Mouse (Mus musculus) liver, embryonic 14.5 days (tissue): ENCODE results near the gene Inha. TPM values are rescaled to one million over a fixed set of nuclear protein-coding genes. Genes with fewer than 3 reads are reported as not detected.
A peak's percentile ranks its signal among the peaks of the same experiment; 100 is the strongest.

Experiments used
- ATAC-seq: fragments of 200-750 bp; cut with Nextera tagmentation; 2 replicates; pipeline ENCODE4 v1.8.0; 2017; ENCODE audit warnings: moderate number of reproducible peaks, mild to moderate bottlenecking, moderate library complexity; ENCODE audit not compliant: insufficient read depth
- DNase-seq, 3 experiments: peaks; one replicate each; pipeline ENCODE4 v3.0.0-alpha.2; 2012 to 2013; ENCODE audit warnings: low read depth in 3 of 3, low spot score in 3 of 3
- H3K27ac ChIP-seq: fragments of 300-500 bp; sonication (generic); 2 replicates; pipeline ENCODE4 v1.5.1; 2014; ENCODE audit warnings: moderate library complexity, mild to moderate bottlenecking, control low read depth, inconsistent platforms
- H3K27me3 ChIP-seq: fragments of 300-500 bp; sonication (generic); 2 replicates; pipeline ENCODE4 v1.6.1; 2014; ENCODE audit warnings: mild to moderate bottlenecking, low read length, moderate library complexity; ENCODE audit not compliant: control insufficient read depth, insufficient read depth
- H3K36me3 ChIP-seq: fragments of 300-500 bp; sonication (generic); replicated peaks from 2 replicates; pipeline ENCODE4 v1.6.1; 2014; ENCODE audit warnings: low read depth; ENCODE audit not compliant: control insufficient read depth, insufficient read depth
- H3K4me1 ChIP-seq, 2 experiments: fragments of 200-500 bp in 1 of 2; fragments of 300-500 bp in 1 of 2; sonication (generic) in 1 of 2; replicated peaks; 2 replicates each; pipeline ENCODE4 v1.6.1; 2012 to 2014; ENCODE audit warnings: antibody characterized with exemption in 1 of 2, inconsistent platforms in 1 of 2, low read length in 1 of 2; ENCODE audit not compliant: control insufficient read depth in 2 of 2, insufficient read depth in 2 of 2
- H3K4me2 ChIP-seq: fragments of 300-500 bp; sonication (generic); 2 replicates; pipeline ENCODE4 v1.6.1; 2014; ENCODE audit warnings: low read depth, mild to moderate bottlenecking, control low read depth, moderate library complexity
- H3K4me3 ChIP-seq, 2 experiments: fragments of 200-500 bp in 1 of 2; fragments of 300-500 bp in 1 of 2; sonication (generic) in 1 of 2; 2 replicates each; pipeline ENCODE4 v1.5.1; 2012 to 2014; ENCODE audit warnings: low read depth in 2 of 2, low read length in 2 of 2, mild to moderate bottlenecking in 2 of 2, control low read depth in 1 of 2, inconsistent platforms in 1 of 2, moderate library complexity in 1 of 2; ENCODE audit not compliant: insufficient read depth in 1 of 2
- H3K9ac ChIP-seq: fragments of 300-500 bp; sonication (generic); replicated peaks from 2 replicates; pipeline ENCODE4 v1.6.1; 2014; ENCODE audit warnings: mild to moderate bottlenecking, control low read depth, moderate library complexity
- H3K9me3 ChIP-seq: fragments of 300-500 bp; sonication (generic); 2 replicates; pipeline ENCODE4 v1.6.1; 2016; ENCODE audit warnings: low read length, mixed read lengths; ENCODE audit not compliant: control insufficient read depth
- CTCF ChIP-seq: IDR thresholded peaks from 2 replicates; pipeline ENCODE4 v1.5.1; 2016; ENCODE audit warnings: antibody characterized with exemption, low read depth, control low read depth
- EP300 ChIP-seq: IDR thresholded peaks from 2 replicates; pipeline ENCODE4 v1.6.1; 2016; ENCODE audit warnings: antibody characterized with exemption, low read depth
- WGBS: fragments of 180-500 bp; shearing (Covaris S2); extraction: QIAGEN DNeasy Blood & Tissue Kit; methylation state at CpG from one replicate; pipeline ENCODE4 v1.1.7; 2014; ENCODE audit not compliant: insufficient replicate concordance; 5-methylcytosine and 5-hydroxymethylcytosine counted together
- polyA plus RNA-seq, 2 experiments: library from polyadenylated mRNA; depleted of rRNA in 1 of 2; stranded (reverse) in 1 of 2; unstranded in 1 of 2; fragments of >200 nt; fragmentation: Nextera tagmentation in 1 of 2; extraction: Ambion mirVana in 1 of 2; gene quantifications; 2 replicates each; pipeline versions ENCODE4 v1.2.1 to v1.2.3; 2012 to 2014

The Inha gene
- polyA plus RNA-seq, 2 experiments, result 0.17 to 1.3 TPM

GRCm38 (mm10) chr1:75498897-75499296 lies 8.0 kb upstream of the Inha start:
- no peaks in the 10 kb centered on the region for H3K36me3 ChIP-seq
- WGBS, result 56% methylated on average over 4 of the region's 4 CpGs

GRCm38 (mm10) chr1:75499441-75499840 lies 7.4 kb upstream of the Inha start:
- no peaks in the 10 kb centered on the region for H3K36me3 ChIP-seq
- H3K9me3 ChIP-seq, result no peaks in the 10 kb centered on the region

More at GRCm38 (mm10) chr1:75498897-75499296, 8.0 kb upstream of the Inha start:
- H3K27ac ChIP-seq, result no peak overlapping the region
- H3K4me1 ChIP-seq, result no peaks in the 10 kb centered on the region
- H3K9me3 ChIP-seq, result no peaks in the 10 kb centered on the region
- ATAC-seq (no peak), DNase-seq (no peak)
- no peaks in the 10 kb centered on the region for H3K27me3 ChIP-seq
- TF ChIP-seq CTCF, result no peak
- TF ChIP-seq EP300, result no peak
- no peak overlapping the region for H3K4me3 ChIP-seq
- H3K9ac ChIP-seq, result no peak overlapping the region
- no peak overlapping the region for H3K4me2 ChIP-seq

GRCm38 (mm10) chr1:75501905-75502304 lies 5.0 kb upstream of the Inha start:
- 79% methylated on average over 9 of the region's 9 CpGs for WGBS

More at GRCm38 (mm10) chr1:75499441-75499840, 7.4 kb upstream of the Inha start:
- Histone ChIP-seq H3K27ac (no peak overlapping the region), H3K4me1 (no peaks in the 10 kb centered on the region), H3K4me3 (no peak overlapping the region), H3K4me2 (no peak overlapping the region), H3K27me3 (peaks cover 5% of the 10 kb centered on the region), H3K9ac (no peak overlapping the region)
- ATAC-seq, result no peak
- TF ChIP-seq CTCF (peak; percentile 48; the same call in 1 of the 2 replicates), EP300 (no peak)
- WGBS, result 67% methylated on average over 7 of the region's 7 CpGs
- DNase-seq, result no peak

GRCm38 (mm10) chr1:75502945-75503650 lies 3.8 kb upstream of the Inha start:
- peaks cover 0 to 2% of the 10 kb centered on the region in 2 experiments; a peak in 1 of 4 replicates for H3K4me1 ChIP-seq
- WGBS, result 74% methylated on average over 25 of the region's 25 CpGs
- H3K4me2 ChIP-seq, result no peak overlapping the region
- H3K36me3 ChIP-seq, result no peaks in the 10 kb centered on the region
- no peak overlapping the region for H3K4me3 ChIP-seq
- H3K27ac ChIP-seq, result no peak overlapping the region
- no peak for DNase-seq
- no peak overlapping the region for H3K9ac ChIP-seq
- H3K27me3 ChIP-seq, result peaks cover 29% of the 10 kb centered on the region
- H3K9me3 ChIP-seq, result no peaks in the 10 kb centered on the region
- no peak for ATAC-seq
- TF ChIP-seq CTCF (no peak), EP300 (no peak)

More at GRCm38 (mm10) chr1:75501905-75502304, 5.0 kb upstream of the Inha start:
- Histone ChIP-seq H3K4me3 (no peak overlapping the region), H3K27me3 (peaks cover 29% of the 10 kb centered on the region), H3K9me3 (no peaks in the 10 kb centered on the region), H3K36me3 (no peaks in the 10 kb centered on the region), H3K4me2 (no peak overlapping the region), H3K9ac (no peak overlapping the region), H3K27ac (no peak overlapping the region), H3K4me1 (peaks cover 0 to 2% of the 10 kb centered on the region in 2 experiments; a peak in 1 of 4 replicates)
- TF ChIP-seq EP300 (no peak), CTCF (no peak)
- no peak for ATAC-seq
- no peak for DNase-seq

- Histone ChIP-seq H3K4me2 (no peak overlapping the region), H3K27me3 (peaks cover 29% of the 10 kb centered on the region), H3K9me3 (no peaks in the 10 kb centered on the region), H3K4me1 (peaks cover 0 to 2% of the 10 kb centered on the region in 2 experiments; a peak in 1 of 4 replicates), H3K27ac (no peak overlapping the region), H3K9ac (no peak overlapping the region), H3K4me3 (no peak overlapping the region), H3K36me3 (no peaks in the 10 kb centered on the region)
- DNase-seq, result no peak
- no peak for ATAC-seq
- WGBS, result 74% methylated on average over 23 of the region's 23 CpGs
- TF ChIP-seq EP300 (no peak), CTCF (no peak)
These were observed 3.3 kb upstream of the Inha start for GRCm38 (mm10) chr1:75503651-75503980.
